Mouse (Mus musculus) olfactory bulb, adult 2 months (tissue): ENCODE data around the gene Fat3.

Experiments
- CTCF ChIP-seq: fragments of 200-500 bp; IDR thresholded peaks from 2 replicates; pipeline ENCODE4 v1.5.1; 2012; ENCODE audit warnings: low read depth, mild to moderate bottlenecking, low read length, moderate library complexity; ENCODE audit not compliant: insufficient read depth
- POLR2A ChIP-seq: fragments of 200-500 bp; IDR thresholded peaks from 2 replicates; pipeline ENCODE4 v1.6.1; 2012; ENCODE audit warnings: mild to moderate bottlenecking, low read depth, low read length, moderate library complexity; ENCODE audit not compliant: insufficient read depth

- TF ChIP-seq POLR2A (no peak), CTCF (no peak)
Measured at GRCm38 (mm10) chr9:16150046-16150445, 351.0 kb downstream of the Fat3 start.
